Mouse (Mus musculus) MEL (cell line): ENCODE results near the gene Rnf26.

Source experiments
- CHD1 ChIP-seq: IDR thresholded peaks from 2 replicates; pipeline ENCODE4 v1.6.1; 2012; ENCODE audit warnings: low read depth, mild to moderate bottlenecking, inconsistent platforms, low read length, improper control_type of control experiment
- CHD2 ChIP-seq: IDR thresholded peaks from 2 replicates; pipeline ENCODE4 v1.6.1; 2011; ENCODE audit warnings: low read length, improper control_type of control experiment
- CTCF ChIP-seq, 3 experiments: IDR thresholded peaks in 2 of 3; conservative IDR thresholded peaks in 1 of 3; 2 replicates each; pipeline ENCODE4 v1.5.1; 2011 to 2012; ENCODE audit warnings: low read length in 3 of 3, low read depth in 2 of 3, mild to moderate bottlenecking in 2 of 3, improper control_type of control experiment in 1 of 3, inconsistent platforms in 1 of 3, mixed read lengths in 1 of 3, moderate library complexity in 1 of 3; ENCODE audit not compliant: control insufficient read depth in 1 of 3, insufficient read depth in 1 of 3, poor library complexity in 1 of 3, severe bottlenecking in 1 of 3
- GABPA ChIP-seq: IDR thresholded peaks from 2 replicates; pipeline ENCODE4 v1.6.1; 2012; ENCODE audit warnings: low read depth, mild to moderate bottlenecking, inconsistent platforms, low read length, improper control_type of control experiment, moderate library complexity
- HCFC1 ChIP-seq: IDR thresholded peaks from 2 replicates; pipeline ENCODE4 v1.6.1; 2012; ENCODE audit warnings: low read depth, mild to moderate bottlenecking, inconsistent platforms, low read length, improper control_type of control experiment, moderate library complexity
- JUND ChIP-seq: IDR thresholded peaks from 2 replicates; pipeline ENCODE4 v1.6.1; 2011; ENCODE audit warnings: low read depth, mild to moderate bottlenecking, improper control_type of control experiment, low read length
- MAZ ChIP-seq: IDR thresholded peaks from 2 replicates; pipeline ENCODE4 v1.6.1; 2012; ENCODE audit warnings: low read depth, mild to moderate bottlenecking, inconsistent platforms, low read length, improper control_type of control experiment
- POLR2A ChIP-seq, 2 experiments: IDR thresholded peaks; 2 replicates each; pipeline ENCODE4 v1.6.1; 2011 to 2012; ENCODE audit warnings: low read length in 2 of 2, mild to moderate bottlenecking in 2 of 2, control low read depth in 1 of 2, improper control_type of control experiment in 1 of 2, low read depth in 1 of 2, moderate library complexity in 1 of 2; ENCODE audit not compliant: control insufficient read depth in 1 of 2, insufficient read depth in 1 of 2, poor library complexity in 1 of 2
- POLR2AphosphoS2 ChIP-seq: IDR thresholded peaks from 2 replicates; pipeline ENCODE4 v1.6.1; 2011; ENCODE audit warnings: low read length, improper control_type of control experiment
- POLR2AphosphoS5 ChIP-seq: IDR thresholded peaks from 2 replicates; pipeline ENCODE4 v1.6.1; 2012; ENCODE audit warnings: low read depth, borderline replicate concordance, mild to moderate bottlenecking, inconsistent platforms, low read length, moderate library complexity, mixed read lengths
- ZKSCAN1 ChIP-seq: IDR thresholded peaks from 2 replicates; pipeline ENCODE4 v1.6.1; 2012; ENCODE audit warnings: low read depth, mild to moderate bottlenecking, inconsistent platforms, low read length, improper control_type of control experiment, moderate library complexity
- ZMIZ1 ChIP-seq: IDR thresholded peaks from 2 replicates; pipeline ENCODE4 v1.6.1; 2012; ENCODE audit warnings: low read depth, mild to moderate bottlenecking, inconsistent platforms, low read length, improper control_type of control experiment, moderate library complexity

GRCm38 (mm10) chr9:44135731-44136411, 22.6 kb upstream of the Rnf26 start:
- TF ChIP-seq POLR2A (IDR thresholded peaks at IDR 0.05; ENCODE audit: control insufficient read depth in 1 of 2, insufficient read depth in 1 of 2, low read depth in 1 of 2, low read length in 2 of 2, poor library complexity in 1 of 2) = no peak
- TF ChIP-seq CTCF (IDR thresholded peaks at IDR 0.05 in 2 of 3, conservative IDR thresholded peaks at IDR 0.05 in 1 of 3; ENCODE audit: control insufficient read depth in 1 of 3, insufficient read depth in 1 of 3, low read depth in 2 of 3, low read length in 3 of 3, poor library complexity in 1 of 3, severe bottlenecking in 1 of 3) = no peak
- TF ChIP-seq ZKSCAN1 = no peak
- TF ChIP-seq POLR2AphosphoS5 = no peak
- TF ChIP-seq GABPA = no peak
- TF ChIP-seq CHD2 = no peak
- TF ChIP-seq CHD1 = no peak
- TF ChIP-seq HCFC1 = no peak
- TF ChIP-seq MAZ = no peak
- TF ChIP-seq POLR2AphosphoS2 = no peak
- TF ChIP-seq ZMIZ1 = no peak
- no peak for TF ChIP-seq JUND
